Mouse (Mus musculus) thymus, adult 18-20 months (tissue): ENCODE results near the gene Prrc2b.

Experiments
- DNase-seq, 2 experiments: peaks; one replicate each; pipeline ENCODE4 v3.0.0; 2022; ENCODE audit warnings: mixed read lengths in 2 of 2

The Prrc2b gene

DNA sequence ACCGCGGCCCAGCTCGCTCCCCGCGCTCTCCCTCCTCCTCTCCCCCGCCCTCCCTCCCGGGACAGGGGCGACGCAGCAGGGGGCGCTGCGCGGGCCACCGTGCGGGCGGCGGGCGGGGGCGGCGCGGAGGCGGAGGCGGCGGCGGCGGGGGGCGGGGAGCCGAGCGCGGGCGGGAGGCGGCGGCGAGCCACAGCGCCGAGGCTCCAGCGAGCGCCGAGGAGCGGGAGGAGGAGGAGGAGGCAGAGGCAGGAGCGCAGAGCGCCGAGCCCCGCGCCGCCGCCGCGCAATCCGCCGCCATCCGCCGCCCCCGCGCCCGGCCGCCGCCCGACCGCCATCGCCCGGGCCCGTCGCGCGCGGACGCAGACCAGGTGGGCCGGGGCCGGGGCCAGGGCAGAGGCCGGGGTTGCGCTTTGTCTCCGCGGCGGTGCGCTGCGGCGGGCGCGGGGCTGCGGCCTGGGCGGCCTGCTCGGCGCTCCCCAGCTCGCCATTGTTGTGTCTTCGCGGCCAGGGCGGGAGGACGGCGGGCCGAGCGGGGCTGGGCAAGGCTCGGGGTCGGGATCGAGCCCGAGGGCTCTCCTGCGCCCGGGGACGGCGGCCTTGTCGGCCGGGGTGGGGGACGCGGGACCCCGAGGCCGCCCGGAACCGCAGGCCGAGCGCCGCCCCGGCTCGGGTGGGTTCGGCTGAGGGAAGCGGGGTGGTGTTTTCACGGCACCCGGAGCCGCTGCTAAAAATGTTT, at the start of gene Prrc2b:
Prrc2b (plus strand) TSS at position 159 of the 736 bp plus-strand sequence.
- DNase-seq: peak; percentile 53 to 68

DNA sequence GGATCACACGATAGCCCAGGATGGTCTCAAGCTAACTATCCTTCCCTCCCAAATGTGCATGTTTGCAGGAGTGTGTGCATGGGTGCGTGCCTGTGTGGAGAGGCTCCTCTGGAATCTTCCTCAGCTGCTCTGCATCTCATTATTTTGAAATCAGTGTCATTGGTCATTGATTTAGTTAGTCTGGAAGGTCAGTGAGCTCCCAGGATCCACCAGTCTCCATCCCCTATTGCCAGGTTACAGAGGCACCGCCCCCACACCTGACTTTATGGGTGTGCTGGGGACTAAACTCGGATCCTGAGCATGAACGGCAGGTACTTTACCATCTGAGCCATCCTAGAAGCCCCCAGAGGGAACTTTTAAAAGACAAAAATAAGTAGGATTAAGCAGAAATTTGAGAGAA, 47.9 kb upstream of the Prrc2b start:
- DNase-seq: no peak

DNA sequence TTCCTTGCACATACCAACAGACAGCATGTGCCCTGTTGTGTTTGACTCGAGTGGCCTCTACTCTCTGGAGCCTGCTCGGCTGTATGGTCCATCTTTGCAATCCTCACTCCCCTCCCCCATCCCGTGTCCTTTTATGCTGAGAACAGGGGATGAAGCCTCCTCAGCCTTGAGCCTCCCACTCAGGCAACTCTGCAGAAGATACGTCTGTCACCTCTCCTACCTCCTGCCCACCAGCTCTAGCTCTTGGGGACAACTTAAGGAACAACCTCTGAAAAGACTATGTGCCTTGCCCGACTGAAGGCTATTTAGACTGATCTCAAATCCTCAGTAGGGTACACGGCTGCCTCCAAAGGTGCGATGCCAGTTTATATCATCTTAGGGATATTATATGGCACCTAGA, 47.3 kb upstream of the Prrc2b start:
- no peak for DNase-seq

DNA sequence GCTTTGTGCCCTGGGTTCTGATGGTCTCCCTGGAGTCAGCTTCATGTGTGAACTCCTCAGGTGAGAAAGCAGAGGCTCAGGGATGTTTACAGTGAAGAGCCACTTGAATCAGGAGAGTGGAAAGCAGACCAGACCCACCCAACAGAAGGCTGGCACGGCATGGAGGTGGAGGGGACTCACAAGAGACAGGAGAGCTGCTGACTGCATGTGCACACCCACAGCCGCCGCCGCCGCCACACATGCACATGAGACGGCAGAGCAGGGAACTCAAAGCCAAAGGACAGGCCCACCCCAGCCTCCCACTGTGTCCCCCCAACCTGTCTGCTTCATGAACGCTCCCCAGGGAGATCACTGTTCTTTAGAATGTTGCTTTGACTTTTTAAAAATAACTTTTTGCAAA, 46.8 kb upstream of the Prrc2b start:
- DNase-seq: no peak

DNA sequence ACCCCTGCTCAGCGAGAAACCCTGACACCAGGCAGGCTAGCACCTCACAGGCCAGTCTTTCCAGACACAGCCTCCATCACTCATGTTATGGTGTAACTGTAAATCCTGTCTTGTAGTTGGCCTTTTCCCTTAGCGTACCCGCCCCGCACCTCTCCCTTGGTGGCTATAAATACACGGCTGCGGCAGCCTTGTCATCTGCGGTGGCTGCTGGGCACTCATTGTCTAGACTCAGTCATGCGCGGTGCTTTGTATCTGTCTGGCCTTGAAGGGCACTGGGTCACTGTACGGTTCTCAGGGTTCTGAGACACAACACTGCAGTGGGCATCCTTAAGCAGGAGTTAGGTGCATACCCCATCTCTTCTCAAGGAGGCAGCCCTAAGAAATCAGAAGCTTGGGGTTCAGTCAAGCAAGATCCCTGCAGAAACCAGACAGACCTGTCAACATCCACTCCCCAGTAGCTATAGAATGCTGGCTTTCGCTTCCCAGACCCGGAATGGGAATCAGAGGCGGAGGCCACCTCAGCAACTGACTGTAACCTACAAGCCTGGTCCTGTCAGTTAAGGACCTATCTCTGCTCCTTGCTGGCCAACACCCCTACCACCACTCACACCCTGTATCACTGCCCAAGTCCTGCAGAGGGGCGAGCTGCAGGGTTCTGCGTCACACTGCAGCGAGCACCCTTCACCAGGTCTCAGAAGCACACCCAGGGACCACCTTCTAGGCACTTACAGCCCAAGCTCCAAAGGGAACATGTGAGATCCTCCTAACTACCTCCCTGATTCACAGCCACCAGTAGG, 45.6 kb upstream of the Prrc2b start:
- no peak for DNase-seq

DNA sequence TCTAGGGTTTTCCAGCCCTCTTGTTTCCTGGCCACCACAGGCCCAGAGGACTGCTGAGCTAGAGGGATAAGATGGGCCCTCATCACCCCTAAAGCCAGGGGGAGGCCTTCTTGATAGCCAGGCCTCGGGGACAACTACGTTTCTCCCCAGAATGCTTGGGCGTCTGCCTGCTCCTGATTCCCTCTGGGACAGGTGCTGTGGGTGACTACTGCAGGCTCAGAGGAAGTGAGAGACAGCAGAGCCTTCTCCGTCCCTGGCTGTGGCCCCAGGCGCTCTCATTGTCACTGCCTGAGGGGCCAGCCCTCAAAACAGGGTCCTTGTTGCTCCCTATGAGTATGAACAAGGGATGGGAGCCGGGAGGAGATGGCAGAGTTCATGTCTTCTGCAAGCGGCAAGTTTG, 45.0 kb upstream of the Prrc2b start:
- no peak for DNase-seq

DNA sequence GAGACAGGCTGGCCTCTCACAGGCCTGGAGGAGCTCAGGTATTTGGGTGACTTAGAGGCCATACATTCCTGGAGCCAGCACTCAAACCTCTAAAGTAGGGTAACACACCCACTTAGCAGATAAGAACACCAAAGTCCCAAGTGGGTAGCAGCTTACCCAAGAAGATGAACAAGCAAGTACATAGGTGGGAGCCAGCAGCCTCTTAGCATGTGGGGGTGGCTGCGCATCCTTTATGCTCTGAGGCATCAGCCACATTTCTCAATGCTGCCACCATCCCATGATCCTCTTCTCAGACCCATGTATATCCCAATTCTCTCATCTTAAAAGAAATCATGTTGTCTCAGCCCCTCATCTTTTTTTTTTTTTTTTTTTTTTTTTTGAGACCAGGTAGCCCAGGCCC, 39.6 kb upstream of the Prrc2b start:
- DNase-seq: no peak

DNA sequence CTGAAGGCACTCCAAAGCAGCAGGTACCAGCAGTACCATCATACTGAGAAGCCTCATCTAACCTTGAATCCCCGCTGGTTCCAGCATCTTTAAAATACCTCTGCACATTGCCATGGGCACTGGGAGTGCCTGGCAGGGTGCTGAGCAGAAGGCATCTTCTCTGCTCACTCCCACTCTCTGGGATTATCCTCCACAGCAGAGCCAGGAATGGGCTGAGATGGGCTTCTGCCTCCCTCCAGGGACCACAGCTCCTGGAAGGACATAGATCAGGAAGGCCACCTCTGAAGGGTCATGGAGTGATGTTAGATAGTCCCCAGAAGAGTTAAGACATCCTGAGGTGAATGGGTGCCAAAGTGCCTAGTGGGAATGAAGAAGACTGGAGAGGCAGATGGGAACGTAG, 38.3 kb upstream of the Prrc2b start:
- no peak for DNase-seq

DNA sequence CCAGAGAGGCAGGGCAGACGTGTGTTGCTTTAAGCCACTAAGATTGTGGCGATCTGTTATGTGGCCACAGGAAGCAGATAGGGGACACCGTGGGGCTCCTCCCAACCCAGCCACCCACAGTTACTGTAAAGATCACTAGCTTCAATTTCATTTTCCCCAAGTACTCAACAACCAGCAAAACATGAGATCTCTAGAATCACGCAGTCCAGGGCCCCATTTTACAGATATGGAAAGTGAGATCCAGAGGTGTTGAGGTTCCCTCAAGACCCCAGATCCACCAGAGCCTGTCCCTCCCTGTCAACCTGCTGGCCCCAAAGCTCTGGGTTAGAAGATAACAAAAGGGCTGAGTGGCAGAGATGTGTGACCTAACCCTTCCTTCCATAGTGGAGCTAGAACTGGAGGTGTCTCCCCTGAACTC, 35.0 kb upstream of the Prrc2b start:
- no peak for DNase-seq

DNA sequence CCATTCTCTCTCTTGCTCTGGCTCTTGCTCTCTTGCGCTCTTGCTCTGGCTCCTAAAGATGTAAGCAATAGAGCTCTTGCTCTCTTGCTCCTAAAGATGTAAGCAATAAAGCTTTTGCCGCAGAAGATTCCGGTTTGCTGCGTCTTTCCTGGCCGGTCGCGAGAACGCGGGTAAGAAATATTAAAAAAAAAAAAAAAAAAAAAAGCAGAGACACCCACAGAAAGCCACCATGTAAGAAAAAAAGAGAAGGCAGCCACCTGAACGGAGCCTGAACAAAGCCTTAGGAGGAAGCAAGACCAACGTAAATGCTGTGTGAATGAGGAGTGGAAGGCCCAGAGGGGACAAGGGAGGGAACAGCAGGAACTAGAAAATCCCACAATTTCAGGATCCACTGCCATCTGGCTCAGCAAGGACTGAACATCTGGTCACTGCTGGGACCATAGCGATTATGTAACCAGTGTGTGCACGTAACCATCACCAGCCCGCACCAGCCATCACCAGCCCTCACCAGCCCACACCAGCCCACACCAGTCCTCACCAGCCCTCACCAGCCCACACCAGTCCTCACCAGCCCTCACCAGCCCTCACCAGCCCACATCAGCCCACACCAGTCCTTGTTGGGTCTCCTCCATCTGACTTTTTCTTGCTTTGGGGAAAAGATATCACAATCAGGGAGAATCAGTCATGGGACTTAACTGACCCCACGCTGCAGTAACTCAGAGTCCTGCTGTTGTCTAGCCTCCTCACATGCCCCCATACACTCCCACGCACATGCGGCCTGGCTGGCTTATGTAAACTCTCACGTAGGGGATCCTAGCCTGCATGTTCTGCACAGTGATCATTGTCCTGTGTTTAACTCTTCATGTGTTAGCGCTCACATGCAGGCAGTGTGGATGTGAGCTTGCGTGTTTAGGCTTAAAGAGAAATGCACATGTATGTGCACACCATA, 30.8 kb upstream of the Prrc2b start:
- DNase-seq: no peak

DNA sequence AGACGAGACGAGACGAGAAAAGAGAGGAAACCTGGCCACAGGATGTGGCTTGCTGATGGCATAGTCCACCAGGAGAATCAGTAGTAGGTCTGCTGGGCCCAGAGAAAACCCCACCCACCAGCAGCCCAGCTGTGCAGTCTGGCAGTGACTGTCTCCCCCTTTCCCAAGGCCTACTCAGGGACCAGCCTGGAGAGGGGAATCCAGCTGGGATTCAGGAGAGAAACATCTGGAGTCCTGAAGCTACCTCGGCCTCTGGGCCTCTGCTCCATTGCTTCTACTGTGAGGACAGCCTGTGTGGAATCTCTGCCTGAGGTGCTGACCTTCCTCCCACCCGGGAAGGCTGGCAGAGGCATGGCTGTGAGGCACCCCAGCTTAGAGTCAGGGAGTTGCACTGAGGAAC, 29.7 kb upstream of the Prrc2b start:
- peak in 1 of 2 experiments; percentile 44 for DNase-seq

DNA sequence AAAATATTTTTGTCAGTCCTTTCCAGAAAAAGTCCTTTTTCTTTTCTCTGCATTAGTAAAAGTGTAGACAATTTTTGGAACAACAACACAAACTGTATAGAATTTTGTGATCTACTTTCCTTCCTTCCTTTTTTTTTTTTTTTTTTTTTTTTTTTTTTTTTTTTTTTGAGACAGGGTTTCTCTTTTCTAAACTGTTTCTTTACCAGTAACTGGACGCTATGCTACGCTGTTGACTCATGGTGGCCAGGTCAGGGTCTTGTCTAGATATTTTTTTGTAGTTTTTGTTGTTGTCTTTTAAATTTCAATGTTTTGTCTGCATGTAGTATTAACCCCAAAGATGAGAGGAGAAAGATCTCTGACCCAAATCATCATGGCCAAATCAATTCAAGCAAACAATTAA, 29.1 kb upstream of the Prrc2b start:
- DNase-seq: no peak

DNA sequence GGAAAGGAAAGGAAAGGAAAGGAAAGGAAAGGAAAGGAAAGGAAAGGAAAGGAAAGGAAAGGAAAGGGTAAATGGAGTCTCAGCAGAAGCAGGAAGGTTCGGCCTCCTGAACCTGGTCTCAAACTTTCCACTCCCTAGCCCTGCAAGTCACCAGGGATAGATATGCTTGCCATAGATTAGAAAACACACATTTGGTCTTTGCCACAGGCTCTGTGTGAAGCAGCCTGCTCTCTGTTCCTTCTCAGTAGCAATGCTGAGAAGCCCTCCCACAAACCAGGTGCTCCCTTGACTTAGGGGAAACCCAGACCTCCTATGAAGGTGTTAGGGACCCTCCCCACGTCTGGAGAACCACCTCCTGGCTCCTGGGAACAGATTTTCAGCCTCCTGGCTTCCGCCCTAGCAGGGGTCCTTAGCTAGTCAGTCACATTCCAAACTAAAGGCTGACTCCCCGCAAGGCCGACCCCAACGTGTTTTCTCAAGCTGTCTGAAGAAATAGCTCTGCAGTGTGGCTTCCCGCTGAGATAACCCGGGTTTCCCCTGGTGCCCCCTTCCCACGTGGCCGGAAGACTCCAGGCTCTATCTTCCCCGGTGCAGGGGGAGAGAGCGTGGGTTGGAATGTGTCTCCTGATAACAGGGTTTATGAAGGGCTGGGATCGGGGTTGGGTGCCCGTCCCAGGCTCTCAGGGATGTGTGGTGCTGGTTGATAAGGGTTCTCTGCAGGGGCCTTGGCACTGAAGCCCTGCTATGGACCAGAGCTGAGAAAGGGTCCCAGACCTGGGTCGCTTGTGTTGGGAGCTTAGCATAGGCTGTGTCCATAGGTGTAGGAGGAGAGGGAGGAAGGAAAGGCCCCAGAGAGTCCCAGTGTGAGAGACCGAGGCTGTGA, 23.0 kb upstream of the Prrc2b start:
- no peak for DNase-seq

DNA sequence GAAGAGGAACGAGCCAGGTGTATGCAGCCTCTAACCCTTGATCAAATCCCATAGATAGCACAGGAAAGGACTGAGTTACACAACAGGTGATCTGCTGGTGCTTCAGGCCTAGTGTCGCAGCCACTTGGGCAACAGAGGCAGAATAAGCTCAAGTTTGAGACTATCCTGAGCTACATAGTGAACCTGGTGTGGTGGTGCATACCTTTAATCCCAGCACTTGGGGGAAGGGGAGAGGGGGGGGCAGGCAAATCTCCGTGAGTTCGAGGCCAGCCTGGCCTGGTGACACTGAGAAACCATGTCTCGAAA, 22.4 kb upstream of the Prrc2b start:
- DNase-seq: no peak

DNA sequence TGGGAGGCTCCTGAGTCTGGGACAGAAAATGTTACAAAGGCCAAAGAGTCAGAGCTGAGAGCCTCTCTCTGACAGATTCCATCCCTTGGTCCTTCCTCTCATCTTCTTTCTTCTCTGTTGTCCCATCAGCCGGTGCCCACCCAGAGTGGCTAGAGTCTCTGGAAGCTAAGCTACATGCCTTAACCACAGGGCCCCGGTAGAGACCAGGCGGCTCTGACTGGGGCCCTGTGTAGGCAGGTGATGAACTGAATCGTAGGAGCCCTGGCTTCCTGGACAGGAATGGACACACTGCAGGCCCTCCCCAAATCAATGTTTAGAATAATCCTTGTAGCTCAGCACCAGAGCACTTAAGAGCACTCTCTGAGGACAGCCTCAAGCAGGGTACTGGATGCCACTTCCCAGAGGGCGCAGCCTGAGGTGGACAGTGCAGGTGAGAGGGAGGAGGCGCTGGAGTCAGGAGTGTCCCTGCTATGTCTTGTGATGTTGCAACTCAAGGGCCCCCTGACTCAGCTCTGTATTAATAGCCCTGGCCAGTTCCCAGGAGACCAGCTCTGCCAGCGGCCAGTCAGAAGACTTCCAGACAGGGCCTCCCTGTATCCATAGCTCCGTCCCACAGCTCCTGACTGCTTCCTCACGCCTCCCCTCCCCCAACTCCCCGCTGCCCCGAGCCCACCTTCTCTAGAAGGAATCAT, 21.4 kb upstream of the Prrc2b start:
- no peak for DNase-seq

DNA sequence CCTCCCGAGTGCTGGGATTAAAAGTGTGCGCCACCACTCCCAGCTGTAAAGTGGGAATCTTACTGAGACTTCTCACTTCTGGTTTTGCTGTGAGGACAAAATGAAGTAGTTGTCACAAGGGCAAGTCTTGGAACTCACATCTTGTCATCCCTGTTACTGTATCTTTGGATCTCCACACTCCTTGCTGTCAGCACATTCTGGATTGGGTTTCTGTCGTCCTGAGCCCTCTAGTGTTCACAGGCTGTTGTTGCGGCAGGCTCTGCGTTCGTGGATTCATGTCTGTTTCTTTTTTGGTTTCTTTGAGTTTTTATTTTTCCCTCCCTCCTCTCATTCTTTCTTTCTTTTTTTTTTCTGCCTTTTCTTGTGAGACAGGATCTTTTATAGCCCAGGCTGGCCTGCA, 20.4 kb upstream of the Prrc2b start:
- DNase-seq: no peak

DNA sequence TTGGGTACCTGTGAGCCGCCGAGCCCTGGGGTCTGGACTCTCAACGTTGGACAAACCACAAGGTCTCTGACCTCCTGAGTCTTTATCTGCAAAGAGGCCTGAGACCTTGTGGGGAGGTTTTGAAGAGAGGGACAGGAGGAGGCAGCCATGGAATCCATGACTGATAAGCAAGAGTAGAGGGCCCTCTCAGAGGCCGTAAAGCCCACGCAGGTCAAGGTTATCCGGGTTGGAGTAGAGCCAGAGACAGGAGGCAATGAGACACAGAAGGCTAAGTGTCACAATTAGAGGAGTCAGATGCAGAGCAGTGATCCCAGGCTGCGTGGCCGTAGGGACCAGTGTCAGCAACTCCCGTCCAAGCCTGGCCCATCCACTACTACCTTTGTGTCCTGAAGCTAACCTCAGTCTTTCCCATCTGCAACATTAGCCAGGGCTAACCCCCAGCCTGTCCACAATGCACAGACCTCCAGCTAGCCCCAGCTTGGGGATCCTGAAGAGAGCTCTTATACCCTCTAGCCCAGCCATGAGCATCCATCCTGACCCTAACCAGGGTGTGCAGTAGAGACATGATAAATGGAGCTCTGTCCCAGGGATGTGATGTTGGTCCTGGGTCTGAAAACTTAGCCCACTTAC, 19.6 kb upstream of the Prrc2b start:
- no peak for DNase-seq

DNA sequence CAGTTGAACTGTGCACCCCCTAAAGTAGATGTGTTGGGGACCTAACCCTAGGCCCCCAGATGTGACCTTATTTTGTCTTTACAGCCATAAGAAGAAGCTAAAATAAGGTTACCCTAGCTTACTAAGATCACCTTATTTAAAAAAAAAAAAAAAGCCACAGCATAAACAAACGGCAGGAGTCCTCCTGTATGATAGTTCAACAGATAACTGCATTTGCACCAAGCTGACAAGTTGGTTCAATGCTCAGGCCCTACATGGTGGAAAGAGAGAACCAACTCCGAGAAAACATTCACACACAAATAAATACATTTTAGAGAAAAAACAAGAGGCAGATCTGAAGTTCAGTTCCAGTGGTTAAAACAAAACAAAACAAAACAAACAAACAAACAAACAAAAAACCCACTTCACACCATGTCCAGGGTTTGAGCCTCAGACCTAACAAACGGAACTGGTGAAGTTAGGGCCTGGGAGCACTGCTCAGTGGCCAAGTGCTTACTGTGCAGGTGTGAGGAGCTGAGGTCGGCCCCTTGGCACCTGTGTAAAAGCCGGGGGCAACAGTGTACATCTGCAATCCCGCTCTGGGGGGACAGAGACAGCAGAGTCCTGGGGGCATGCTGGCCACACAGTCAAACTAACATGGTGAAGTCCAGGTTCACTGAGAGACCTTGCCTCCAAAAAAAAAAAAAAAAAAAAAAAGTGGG, 18.9 kb upstream of the Prrc2b start:
- DNase-seq: no peak

DNA sequence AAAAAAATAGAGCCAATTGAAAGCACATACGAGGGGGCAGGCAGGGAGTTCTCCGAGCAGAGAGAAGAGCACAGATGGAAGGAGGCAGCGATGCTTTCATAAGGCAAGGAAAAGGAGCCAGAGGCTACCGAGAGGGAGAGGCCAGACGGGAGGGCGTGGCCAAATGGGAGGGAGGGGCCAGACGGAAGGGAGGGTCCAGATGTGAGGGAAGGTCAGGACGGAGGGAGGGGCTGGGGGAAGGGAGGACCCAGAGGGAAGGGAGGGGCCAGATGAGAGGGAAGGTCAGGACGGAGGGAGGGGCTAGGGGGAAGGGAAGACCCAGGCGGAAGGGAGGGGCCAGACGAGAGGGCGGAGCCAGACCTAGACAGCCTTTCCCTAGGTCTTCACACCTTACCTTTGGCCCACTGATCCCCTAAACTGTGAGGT, 18.3 kb upstream of the Prrc2b start:
- DNase-seq: peak in 1 of 2 experiments; percentile 46

DNA sequence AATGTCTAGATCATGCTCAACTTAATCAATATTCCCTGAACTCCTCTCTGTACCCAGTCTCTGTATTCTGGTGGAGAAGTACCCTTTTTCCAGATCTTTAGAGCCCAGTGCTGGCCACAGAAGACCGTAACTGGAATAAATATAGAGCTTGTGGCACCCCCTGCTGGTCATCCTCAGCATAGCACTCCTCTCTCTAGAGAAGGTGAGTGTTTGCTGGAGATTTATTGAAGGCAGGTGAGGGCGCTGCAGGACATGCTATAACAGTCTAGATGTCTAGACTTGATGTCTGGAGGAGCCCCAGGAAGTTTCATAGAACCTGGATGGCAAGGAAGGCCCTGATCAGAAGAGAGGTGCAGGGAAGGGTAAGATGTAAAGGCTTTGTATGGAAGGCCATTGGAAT, 16.8 kb upstream of the Prrc2b start:
- peak; percentile 73 to 84 for DNase-seq
